Mouse (Mus musculus) cerebellum, adult 11-12 months (tissue): ENCODE measurements around the gene Myo1c.

Experiments
- DNase-seq: peaks from one replicate; pipeline ENCODE4 v3.0.0; 2022

Myo1c gene

GRCm38 (mm10) chr11:75650311-75650710, at the start of gene Myo1c:
Gene Myo1c, plus strand, starts transcription at chr11:75650504.
- no peak for DNase-seq

- DNase-seq = no peak
These were observed 45.5 kb upstream of the Myo1c start for GRCm38 (mm10) chr11:75604826-75605225.

DNA sequence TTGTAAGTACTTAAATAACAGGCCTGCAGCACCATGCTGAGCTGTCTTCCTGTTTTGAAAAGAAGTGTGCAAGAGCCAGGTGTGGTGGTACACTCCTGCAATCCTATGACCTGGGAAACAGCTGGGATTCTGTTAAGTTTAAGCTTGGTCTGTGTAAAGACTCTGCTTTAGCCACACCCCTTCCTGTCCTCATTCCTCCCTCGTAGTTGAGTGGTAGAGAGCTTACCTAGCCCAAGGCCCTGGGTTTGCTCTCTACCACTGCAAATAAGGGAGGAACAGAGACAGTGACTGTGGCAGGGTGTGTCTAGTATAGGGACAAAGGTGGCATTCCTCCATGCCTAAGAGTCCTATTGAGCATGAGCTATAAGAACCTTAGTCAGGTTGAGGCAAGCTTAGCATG, 45.0 kb upstream of the Myo1c start:
- no peak for DNase-seq

- no peak for DNase-seq
These were observed 41.5 kb upstream of the Myo1c start for GRCm38 (mm10) chr11:75608776-75609175.

GRCm38 (mm10) chr11:75610021-75610420, 40.3 kb upstream of the Myo1c start:
- DNase-seq = no peak

DNA sequence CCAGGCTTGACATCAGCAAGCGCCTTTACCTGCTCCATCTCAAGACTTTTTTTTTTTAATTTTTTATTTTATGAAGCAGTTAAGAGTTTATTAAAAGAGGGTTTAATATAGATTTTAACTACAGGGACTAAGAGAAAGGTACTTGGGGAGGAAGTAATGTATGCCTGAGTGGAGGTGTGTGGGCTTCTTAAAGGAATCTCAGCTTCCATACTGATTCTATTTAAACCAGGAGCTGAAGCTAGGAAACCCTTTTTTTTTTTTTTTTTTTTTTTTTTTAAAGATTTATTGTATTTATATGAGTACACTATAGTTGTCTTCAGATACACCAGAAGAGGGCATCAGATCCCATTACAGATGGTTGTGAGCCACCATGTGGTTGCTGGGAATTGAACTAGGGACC, 35.5 kb upstream of the Myo1c start:
- no peak for DNase-seq

DNA sequence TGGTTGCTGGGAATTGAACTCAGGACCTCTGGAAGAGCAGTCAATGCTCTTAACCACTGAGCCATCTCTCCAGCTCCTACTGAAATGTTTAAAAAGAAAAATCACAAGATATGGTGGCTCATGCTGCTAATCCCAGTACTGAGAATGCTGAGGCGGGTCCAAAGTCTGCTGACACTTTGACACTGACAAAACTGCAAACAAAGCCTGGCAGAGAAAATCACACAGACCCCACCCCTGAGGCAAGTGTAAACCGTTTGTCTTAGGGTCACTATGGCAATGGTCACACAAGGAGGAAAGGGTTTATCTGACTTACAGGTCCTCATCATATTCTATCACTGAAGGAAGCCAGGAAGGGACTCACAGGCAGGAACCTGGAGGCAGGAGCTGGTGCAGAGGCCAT, 34.7 kb upstream of the Myo1c start:
- DNase-seq = no peak

DNA sequence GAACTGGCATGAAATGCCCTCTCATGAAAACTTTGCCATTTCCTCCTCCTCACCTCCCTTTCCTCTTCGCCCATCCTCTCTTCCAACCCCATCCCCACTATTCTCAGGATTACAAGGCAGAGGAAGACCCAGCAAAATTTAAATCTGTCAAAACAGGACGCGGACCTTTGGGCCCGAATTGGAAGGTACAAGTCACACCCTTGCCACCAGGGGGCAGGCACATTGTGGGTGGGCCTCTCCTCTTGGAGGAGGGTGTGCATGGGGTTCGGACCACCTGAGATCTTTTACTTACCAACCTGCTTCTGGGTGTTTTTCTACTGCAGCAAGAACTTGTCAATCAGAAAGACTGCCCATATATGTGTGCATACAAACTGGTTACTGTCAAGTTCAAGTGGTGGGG, 31.2 kb upstream of the Myo1c start:
- DNase-seq = no peak

GRCm38 (mm10) chr11:75620136-75620780, 30.0 kb upstream of the Myo1c start:
- DNase-seq = peak; percentile 80

- no peak for DNase-seq
These were observed 28.9 kb upstream of the Myo1c start for GRCm38 (mm10) chr11:75621426-75621825.

DNA sequence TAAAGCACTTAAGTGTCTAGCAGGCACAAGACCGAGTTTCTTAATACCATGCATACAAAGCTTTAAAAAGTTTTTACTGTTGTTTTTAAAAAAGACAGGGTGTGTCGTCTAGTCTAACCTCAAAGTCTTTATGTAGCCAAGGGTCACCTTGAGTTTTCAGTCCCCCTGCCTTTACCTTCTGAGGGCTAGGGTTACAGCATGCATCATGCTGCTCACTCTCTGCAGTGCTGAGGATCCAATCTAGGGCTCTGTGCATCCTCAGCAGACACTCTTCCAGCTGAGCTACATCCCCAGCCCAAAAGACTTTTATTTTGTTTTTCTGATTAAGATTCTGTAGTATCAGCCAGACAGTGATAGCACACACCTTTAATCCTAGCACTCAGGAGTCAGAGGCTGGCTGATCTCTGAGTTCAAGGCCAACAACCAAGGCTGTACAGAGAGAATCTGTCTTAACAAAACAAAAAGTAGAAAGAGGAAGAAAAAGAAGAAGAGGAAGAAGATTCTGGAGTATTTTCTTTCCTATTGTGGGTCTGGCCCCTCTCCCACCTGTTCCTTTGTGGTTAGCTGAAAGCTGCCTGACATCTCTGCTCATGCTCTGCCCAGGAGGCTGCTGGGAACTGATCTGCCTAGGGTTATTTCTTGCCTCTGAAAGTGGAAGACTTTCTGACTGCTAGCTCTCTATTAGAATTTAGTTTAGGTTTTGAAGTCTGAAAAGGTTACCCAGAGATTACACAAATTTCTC, 27.5 kb upstream of the Myo1c start:
- no peak for DNase-seq

- DNase-seq = no peak
These were observed 26.2 kb upstream of the Myo1c start for GRCm38 (mm10) chr11:75624102-75624554.

- DNase-seq = no peak
These were observed 24.5 kb upstream of the Myo1c start for GRCm38 (mm10) chr11:75625820-75626219.

GRCm38 (mm10) chr11:75630098-75630497, 20.2 kb upstream of the Myo1c start:
- no peak for DNase-seq

- peak; percentile 98 for DNase-seq
These were observed 19.6 kb upstream of the Myo1c start, which contains the start of gene Inpp5k for GRCm38 (mm10) chr11:75630645-75631229. Gene Inpp5k, plus strand, starts transcription at chr11:75630988.

DNA sequence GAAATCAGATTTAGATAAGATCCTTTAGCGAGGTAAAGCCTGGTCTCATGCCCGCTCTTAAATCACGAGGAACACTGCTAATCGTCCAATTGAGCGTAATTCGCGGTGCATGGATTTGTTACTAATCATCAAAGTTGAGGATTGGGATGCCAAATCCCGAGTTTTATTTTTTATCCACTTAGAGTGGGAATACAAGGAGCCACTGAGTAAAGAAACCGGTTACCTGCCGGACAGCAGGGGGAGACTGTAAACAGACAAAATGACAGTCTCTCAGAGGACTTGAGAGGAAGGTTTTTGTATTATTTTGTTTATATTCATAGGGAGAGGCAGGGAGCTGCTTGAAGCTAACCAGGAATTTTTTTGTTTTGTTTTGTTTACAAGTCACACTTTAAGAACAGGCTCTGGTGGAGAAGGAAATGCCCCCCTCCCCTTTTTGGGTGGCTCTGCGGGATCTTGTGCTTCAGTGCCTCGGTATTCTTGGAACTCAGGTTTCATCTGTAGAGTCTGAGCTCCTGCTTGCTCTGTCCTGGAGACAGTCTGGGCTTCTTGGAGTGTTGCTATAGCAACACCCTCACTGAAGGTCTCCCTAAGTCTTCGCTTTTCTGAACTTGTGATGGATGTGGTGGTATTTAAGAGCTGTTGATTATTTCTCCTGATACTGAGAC, 18.6 kb upstream of the Myo1c start:
- peak; percentile 45 for DNase-seq

- no peak for DNase-seq
These were observed 17.4 kb upstream of the Myo1c start for GRCm38 (mm10) chr11:75632921-75633320.

DNA sequence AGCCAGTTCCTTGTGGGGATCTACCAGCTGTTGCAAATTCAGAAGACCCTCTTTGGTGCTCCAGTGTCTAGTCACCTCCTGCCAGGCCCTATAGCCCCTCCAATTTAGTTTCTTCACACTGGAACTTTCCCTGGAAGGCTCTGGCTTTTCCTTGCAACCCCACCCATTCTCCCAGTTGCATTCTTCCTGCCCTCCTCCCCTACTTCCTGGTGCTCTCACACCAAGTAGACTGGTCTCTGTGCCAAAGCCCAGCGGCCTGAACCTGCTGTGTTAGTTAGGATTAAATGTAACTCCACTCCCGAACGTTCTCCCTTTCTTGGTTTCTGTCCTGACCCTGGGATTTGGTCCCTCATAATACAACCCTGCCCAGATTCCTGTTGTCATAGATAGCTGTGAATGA, 15.5 kb upstream of the Myo1c start:
- DNase-seq = no peak

DNA sequence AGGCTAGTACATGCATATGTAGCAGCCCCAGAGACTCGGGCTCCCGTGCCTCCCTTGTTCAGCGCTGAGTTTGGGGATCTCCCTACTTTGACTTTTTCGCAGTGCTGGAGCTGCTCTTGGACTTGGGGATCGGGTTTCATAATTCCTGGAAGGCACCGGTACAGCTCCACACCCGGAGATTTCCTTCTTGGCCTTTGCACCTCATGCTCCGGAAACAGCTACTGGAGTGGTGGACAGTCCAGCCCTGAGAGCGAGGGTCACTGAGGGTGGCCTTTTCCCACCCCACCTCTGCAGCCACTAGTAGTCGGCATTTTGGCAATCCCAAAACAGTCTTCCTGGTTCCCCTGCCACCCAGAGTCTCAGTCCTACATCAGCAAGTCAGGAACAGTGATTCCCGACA, 15.0 kb upstream of the Myo1c start:
- no peak for DNase-seq

DNA sequence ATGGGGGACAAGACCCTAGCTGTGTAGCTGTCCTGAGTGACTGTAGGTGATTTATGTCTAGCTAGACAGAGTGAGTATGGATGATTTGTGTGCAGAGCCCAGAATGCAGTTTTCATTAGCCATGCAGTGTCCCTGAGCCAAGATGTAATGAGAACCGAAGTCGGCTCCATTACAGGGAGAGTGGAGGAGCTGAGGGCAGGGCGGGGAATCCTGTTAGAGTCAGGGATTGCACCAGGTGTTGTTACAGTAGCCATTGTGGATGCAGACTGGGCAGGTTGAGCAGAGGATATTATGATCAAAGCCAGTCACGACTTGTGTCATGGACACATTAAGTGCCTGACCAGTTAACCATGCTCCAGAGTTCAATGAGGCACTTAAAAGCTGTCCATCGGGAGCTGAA, 7.0 kb upstream of the Myo1c start:
- no peak for DNase-seq

- DNase-seq = no peak
These were observed 5.6 kb upstream of the Myo1c start for GRCm38 (mm10) chr11:75644684-75645083.

DNA sequence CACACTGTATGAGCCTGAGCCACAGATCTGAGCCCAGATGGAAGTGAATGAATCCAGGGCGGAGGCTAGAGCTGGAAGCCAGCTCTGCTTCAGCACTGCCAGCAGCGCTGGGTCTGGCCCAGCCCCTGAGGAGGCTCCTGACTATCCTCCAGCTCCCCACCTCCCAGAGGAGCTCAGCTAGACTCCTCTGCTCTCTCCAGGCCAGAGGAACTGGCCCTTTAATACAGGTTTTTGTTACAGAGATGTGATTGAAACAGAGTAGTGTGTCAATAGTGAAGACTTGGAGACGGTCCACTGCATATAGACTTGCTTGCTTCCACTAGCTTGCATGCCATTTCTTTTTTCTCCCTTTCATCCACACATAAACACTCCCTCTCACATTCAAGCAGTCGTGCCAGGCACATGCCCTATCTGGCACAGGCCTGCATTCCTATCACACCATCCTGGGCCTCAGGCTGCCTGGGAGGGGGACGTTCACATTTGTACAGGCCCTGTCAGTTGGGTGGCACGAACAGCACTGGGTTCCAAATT, 2.6 kb upstream of the Myo1c start:
- DNase-seq = peak; percentile 64

DNA sequence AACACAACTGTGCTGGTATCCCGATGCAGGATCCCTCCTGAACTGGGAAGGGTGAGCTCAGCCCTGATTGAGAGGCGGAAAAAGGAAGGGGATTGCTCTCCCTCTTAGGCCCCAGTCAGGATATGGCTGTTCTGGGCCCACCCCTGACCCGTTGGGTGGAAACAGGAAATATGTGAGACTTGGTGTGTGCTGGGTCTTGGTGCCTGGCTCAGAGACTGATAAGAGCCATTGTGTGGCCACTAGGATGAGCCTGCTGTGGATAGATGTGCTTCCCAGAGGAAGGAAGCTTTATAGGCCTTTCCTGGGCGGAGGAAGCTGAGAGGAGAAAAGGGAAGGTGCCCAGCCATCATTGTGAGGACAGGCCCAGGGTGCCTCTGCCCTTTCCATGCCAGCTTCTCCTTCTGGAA, 1.1 kb upstream of the Myo1c start:
- DNase-seq = no peak
